Mouse (Mus musculus): ENCODE results near the gene 1700028J19Rik. TPM values are rescaled to one million over a fixed set of nuclear protein-coding genes. Genes with fewer than 3 reads are reported as not detected.
"Not testable (repeated sequence)": the region's sequence is repeated elsewhere in the genome, so short reads cannot be mapped to it uniquely, and the experiment has no call there.

The 1700028J19Rik gene
- polyA plus RNA-seq, 1 experiment from 2014 or later = 1.1 TPM

- ATAC-seq (ENCODE audit: insufficient read depth, low FRiP score, low TSS enrichment); DNase-seq (ENCODE audit: low spot score): not testable (repeated sequence)
- WGBS = 45% methylated on average over 3 of the region's 3 CpGs
Measured at GRCm38 (mm10) chr7:44207135-44207534, 39.4 kb downstream of the 1700028J19Rik start, which contains the start of gene Klk1b4. Gene Klk1b4, plus strand, starts transcription at chr7:44207435.

GRCm38 (mm10) chr7:44197891-44198290, 48.6 kb downstream of the 1700028J19Rik start, which contains the start of gene Klk1b3:
Gene Klk1b3, plus strand, starts transcription at chr7:44198191.
- H3K4me2 ChIP-seq (ENCODE audit: low read depth) = no peak within 1 kb of the TSS
- H3K4me3 ChIP-seq (ENCODE audit: low read depth, low read length) = no peak within 1 kb of the TSS
- H3K36me3 ChIP-seq (ENCODE audit: control insufficient read depth, insufficient read depth, low read length) = no peaks in the 10 kb centered on the region
- H3K4me1 ChIP-seq (ENCODE audit: control insufficient read depth, insufficient read depth, low read length) = no peaks in the 10 kb centered on the region
- no peaks in the 10 kb centered on the region for H3K9me3 ChIP-seq (ENCODE audit: control insufficient read depth, low read length)
- ATAC-seq (ENCODE audit: insufficient read depth, low FRiP score, low TSS enrichment) = no peak
- H3K27ac ChIP-seq (ENCODE audit: low read depth, low read length) = no peak within 1 kb of the TSS
- H3K9ac ChIP-seq (ENCODE audit: low read length) = no peak within 1 kb of the TSS
- 64% methylated on average over 3 of the region's 3 CpGs for WGBS
- DNase-seq (ENCODE audit: low spot score) = no peak
- H3K27me3 ChIP-seq (ENCODE audit: control insufficient read depth, insufficient read depth, low read length) = no peaks in the 10 kb centered on the region

More at GRCm38 (mm10) chr7:44207135-44207534, 39.4 kb downstream of the 1700028J19Rik start, which contains the start of gene Klk1b4:
- not testable (repeated sequence) for H3K4me2 ChIP-seq (ENCODE audit: low read depth); H3K27me3 ChIP-seq (ENCODE audit: control insufficient read depth, insufficient read depth, low read length); H3K9me3 ChIP-seq (ENCODE audit: control insufficient read depth, low read length); H3K4me3 ChIP-seq (ENCODE audit: low read depth, low read length); H3K4me1 ChIP-seq (ENCODE audit: control insufficient read depth, insufficient read depth, low read length); H3K27ac ChIP-seq (ENCODE audit: low read depth, low read length); H3K36me3 ChIP-seq (ENCODE audit: control insufficient read depth, insufficient read depth, low read length); H3K9ac ChIP-seq (ENCODE audit: low read length)

DNA sequence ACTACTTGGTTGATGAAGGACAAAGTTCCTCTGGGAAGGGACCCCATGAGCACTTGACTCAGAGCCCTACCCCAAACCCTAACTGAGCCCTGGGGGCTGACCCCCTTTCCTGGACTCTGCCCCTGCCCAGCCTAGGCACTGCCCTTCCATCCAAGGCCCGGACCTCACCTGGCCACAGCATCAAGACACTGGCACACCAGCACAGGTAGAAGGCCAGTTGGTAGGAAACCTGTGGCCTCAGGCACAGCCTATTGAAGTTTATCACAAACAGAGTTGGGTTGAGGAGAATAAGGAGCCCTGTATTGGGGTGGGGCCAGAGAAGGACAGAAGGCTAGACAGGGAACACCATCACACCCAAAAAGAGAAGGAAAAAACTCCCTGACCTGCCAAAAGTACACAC, 53.0 kb downstream of the 1700028J19Rik start:
- 50% methylated on average over 1 of the region's 1 CpGs for WGBS
- not testable (repeated sequence) for H3K9ac ChIP-seq (ENCODE audit: low read length); H3K4me3 ChIP-seq (ENCODE audit: low read depth, low read length); H3K4me2 ChIP-seq (ENCODE audit: low read depth); H3K4me1 ChIP-seq (ENCODE audit: control insufficient read depth, insufficient read depth, low read length); H3K36me3 ChIP-seq (ENCODE audit: control insufficient read depth, insufficient read depth, low read length); ATAC-seq (ENCODE audit: insufficient read depth, low FRiP score, low TSS enrichment); DNase-seq (ENCODE audit: low spot score); H3K9me3 ChIP-seq (ENCODE audit: control insufficient read depth, low read length); H3K27me3 ChIP-seq (ENCODE audit: control insufficient read depth, insufficient read depth, low read length); H3K27ac ChIP-seq (ENCODE audit: low read depth, low read length)

DNA sequence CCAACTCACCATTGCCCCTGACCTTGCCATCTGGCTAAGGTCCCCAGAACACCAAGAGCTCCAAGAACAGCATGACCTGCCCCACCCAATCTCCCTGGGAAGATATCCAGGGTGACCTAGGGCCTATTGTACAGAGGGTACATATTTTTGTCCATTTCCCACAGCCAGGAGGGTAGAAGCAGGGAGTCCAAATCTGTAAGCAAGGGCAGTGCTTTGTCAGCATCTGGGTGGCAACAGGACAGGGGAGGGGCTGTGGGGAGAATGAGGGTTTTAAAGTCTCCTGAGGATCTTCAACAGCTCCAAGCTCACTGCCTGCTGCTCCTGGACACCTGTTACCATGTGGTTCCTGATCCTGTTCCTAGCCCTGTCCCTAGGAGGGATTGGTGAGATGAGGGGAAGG, 58.6 kb downstream of the 1700028J19Rik start, which contains the start of gene Klk1b24:
Gene Klk1b24, plus strand, starts transcription at position 301 of the 400 bp plus-strand sequence.
- H3K4me1 ChIP-seq (ENCODE audit: control insufficient read depth, insufficient read depth, low read length); H3K27ac ChIP-seq (ENCODE audit: low read depth, low read length); H3K4me2 ChIP-seq (ENCODE audit: low read depth); H3K27me3 ChIP-seq (ENCODE audit: control insufficient read depth, insufficient read depth, low read length); H3K9me3 ChIP-seq (ENCODE audit: control insufficient read depth, low read length); H3K9ac ChIP-seq (ENCODE audit: low read length); H3K4me3 ChIP-seq (ENCODE audit: low read depth, low read length); ATAC-seq (ENCODE audit: insufficient read depth, low FRiP score, low TSS enrichment); DNase-seq (ENCODE audit: low spot score); H3K36me3 ChIP-seq (ENCODE audit: control insufficient read depth, insufficient read depth, low read length): not testable (repeated sequence)

GRCm38 (mm10) chr7:44186516-44186915, 60.0 kb downstream of the 1700028J19Rik start:
- H3K9ac ChIP-seq (ENCODE audit: low read length); H3K4me3 ChIP-seq (ENCODE audit: low read depth, low read length); H3K4me1 ChIP-seq (ENCODE audit: control insufficient read depth, insufficient read depth, low read length); H3K27me3 ChIP-seq (ENCODE audit: control insufficient read depth, insufficient read depth, low read length); H3K27ac ChIP-seq (ENCODE audit: low read depth, low read length); H3K36me3 ChIP-seq (ENCODE audit: control insufficient read depth, insufficient read depth, low read length); H3K9me3 ChIP-seq (ENCODE audit: control insufficient read depth, low read length); ATAC-seq (ENCODE audit: insufficient read depth, low FRiP score, low TSS enrichment); DNase-seq (ENCODE audit: low spot score); H3K4me2 ChIP-seq (ENCODE audit: low read depth): not testable (repeated sequence)
- 74% methylated on average over 8 of the region's 8 CpGs for WGBS

Other genes with a start within 250 kb of the 1700028J19Rik start
- gene Klk1b26, start 234.5 kb downstream of the 1700028J19Rik start, polyA plus RNA-seq (2014; fragmentation: Nextera tagmentation; extraction: Ambion mirVana) = not detected in 2 replicates
- not detected in 2 replicates for gene Klk1b27, start 194.4 kb downstream of the 1700028J19Rik start, polyA plus RNA-seq (2014; fragmentation: Nextera tagmentation; extraction: Ambion mirVana)
- gene Klk1b21, start 144.4 kb downstream of the 1700028J19Rik start, polyA plus RNA-seq (2014; fragmentation: Nextera tagmentation; extraction: Ambion mirVana) = not detected in 2 replicates
- gene Klk1b22, start 134.0 kb downstream of the 1700028J19Rik start, polyA plus RNA-seq (2014; fragmentation: Nextera tagmentation; extraction: Ambion mirVana) = not detected in 2 replicates
- not detected in 2 replicates for gene Klk1b16, start 109.9 kb downstream of the 1700028J19Rik start, polyA plus RNA-seq (2014; fragmentation: Nextera tagmentation; extraction: Ambion mirVana)
- gene Klk1b24, start 58.5 kb downstream of the 1700028J19Rik start, polyA plus RNA-seq (2014; fragmentation: Nextera tagmentation; extraction: Ambion mirVana) = not detected in 2 replicates
- not detected in 2 replicates for gene Klk1b3, start 48.5 kb downstream of the 1700028J19Rik start, polyA plus RNA-seq (2014; fragmentation: Nextera tagmentation; extraction: Ambion mirVana)
- not detected in 2 replicates for gene Klk1b4, start 39.3 kb downstream of the 1700028J19Rik start, polyA plus RNA-seq (2014; fragmentation: Nextera tagmentation; extraction: Ambion mirVana)
- gene Klk1b5, start 30.8 kb downstream of the 1700028J19Rik start, polyA plus RNA-seq (2014; fragmentation: Nextera tagmentation; extraction: Ambion mirVana) = not detected in 2 replicates
- gene Klk1, start 21.3 kb downstream of the 1700028J19Rik start, polyA plus RNA-seq (2014; fragmentation: Nextera tagmentation; extraction: Ambion mirVana) = not detected in 2 replicates
- not detected in 2 replicates for gene Gm36864, start 10.5 kb downstream of the 1700028J19Rik start, polyA plus RNA-seq (2014; fragmentation: Nextera tagmentation; extraction: Ambion mirVana)
- gene 2410002F23Rik, start within 50 bp of the 1700028J19Rik start, polyA plus RNA-seq (2014; fragmentation: Nextera tagmentation; extraction: Ambion mirVana) = 143 TPM in 2 replicates
- gene Acp4, start 10.7 kb upstream of the 1700028J19Rik start, polyA plus RNA-seq (2014; fragmentation: Nextera tagmentation; extraction: Ambion mirVana) = not detected in 2 replicates
- not detected in 2 replicates for gene Gm15517, start 14.8 kb upstream of the 1700028J19Rik start, polyA plus RNA-seq (2014; fragmentation: Nextera tagmentation; extraction: Ambion mirVana)
- 1.9 and 2.4 TPM in 2 replicates for gene Clec11a, start 60.2 kb upstream of the 1700028J19Rik start, polyA plus RNA-seq (2014; fragmentation: Nextera tagmentation; extraction: Ambion mirVana)
- gene Shank1, start 63.6 kb upstream of the 1700028J19Rik start, polyA plus RNA-seq (2014; fragmentation: Nextera tagmentation; extraction: Ambion mirVana) = 4.6 and 4.7 TPM in 2 replicates
- gene Syt3, start 137.4 kb upstream of the 1700028J19Rik start, polyA plus RNA-seq (2014; fragmentation: Nextera tagmentation; extraction: Ambion mirVana) = 2.9 and 3.7 TPM in 2 replicates
- 1.0 and 1.1 TPM in 2 replicates for gene 1700008O03Rik, start 139.1 kb upstream of the 1700028J19Rik start, polyA plus RNA-seq (2014; fragmentation: Nextera tagmentation; extraction: Ambion mirVana)
- 7.4 and 8.0 TPM in 2 replicates for gene Lrrc4b, start 182.3 kb upstream of the 1700028J19Rik start, polyA plus RNA-seq (2014; fragmentation: Nextera tagmentation; extraction: Ambion mirVana)
- 1.2 and 1.6 TPM in 2 replicates for gene Aspdh, start 218.7 kb upstream of the 1700028J19Rik start, polyA plus RNA-seq (2014; fragmentation: Nextera tagmentation; extraction: Ambion mirVana)
- gene Josd2, start 221.3 kb upstream of the 1700028J19Rik start, polyA plus RNA-seq (2014; fragmentation: Nextera tagmentation; extraction: Ambion mirVana) = 60.0 and 66.2 TPM in 2 replicates
- gene Emc10, start 249.8 kb upstream of the 1700028J19Rik start, polyA plus RNA-seq (2014; fragmentation: Nextera tagmentation; extraction: Ambion mirVana) = 104 and 110 TPM in 2 replicates
- 12.3 and 13.3 TPM in 2 replicates for gene Fam71e1, start 249.9 kb upstream of the 1700028J19Rik start, polyA plus RNA-seq (2014; fragmentation: Nextera tagmentation; extraction: Ambion mirVana)

All from neural tube, embryonic 11.5 days (tissue).